Mouse (Mus musculus) ES-Bruce4 (cell line): ENCODE results near the gene Lingo2.

ENCODE experiments used
- CTCF ChIP-seq: IDR thresholded peaks from one replicate; pipeline ENCODE4 v1.8.1; 2011; ENCODE audit warnings: low read depth, low read length
- EP300 ChIP-seq: IDR thresholded peaks from 2 replicates; pipeline ENCODE4 v1.6.1; 2011; ENCODE audit warnings: low read depth, low read length; ENCODE audit not compliant: insufficient read depth
- POLR2A ChIP-seq: IDR thresholded peaks from one replicate; pipeline ENCODE4 v1.8.1; 2011; ENCODE audit warnings: low read length; ENCODE audit not compliant: insufficient read depth

GRCm38 (mm10) chr4:36078910-36079525, 872.5 kb downstream of the Lingo2 start:
- TF ChIP-seq CTCF, result no peak
- no peak for TF ChIP-seq EP300
- no peak for TF ChIP-seq POLR2A
